Mouse (Mus musculus): ENCODE data around the gene Tifa.

Gene Tifa

DNA sequence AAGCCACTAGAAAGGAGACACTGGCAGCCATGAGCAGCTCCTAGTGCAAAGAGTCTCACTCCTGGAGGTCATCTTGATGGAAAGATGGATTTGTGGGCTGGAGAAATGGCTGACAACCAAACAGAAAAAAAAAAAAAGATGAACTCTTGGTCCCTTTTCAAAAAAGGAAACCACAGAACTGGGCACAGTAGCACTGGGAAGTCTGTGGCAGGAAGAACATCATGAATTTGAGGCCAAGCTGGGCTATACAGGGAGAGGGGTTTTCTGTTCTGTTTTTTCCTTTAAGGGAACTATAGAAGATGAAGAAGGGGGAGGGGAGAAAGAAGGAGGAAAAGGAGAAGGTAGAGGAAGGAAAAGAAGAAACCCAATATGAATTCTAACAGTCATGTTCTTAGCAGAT, 2.6 kb upstream of the Tifa start:
- peak; percentile 36 for DNase-seq (ENCODE audit: low read depth, low spot score)

DNA sequence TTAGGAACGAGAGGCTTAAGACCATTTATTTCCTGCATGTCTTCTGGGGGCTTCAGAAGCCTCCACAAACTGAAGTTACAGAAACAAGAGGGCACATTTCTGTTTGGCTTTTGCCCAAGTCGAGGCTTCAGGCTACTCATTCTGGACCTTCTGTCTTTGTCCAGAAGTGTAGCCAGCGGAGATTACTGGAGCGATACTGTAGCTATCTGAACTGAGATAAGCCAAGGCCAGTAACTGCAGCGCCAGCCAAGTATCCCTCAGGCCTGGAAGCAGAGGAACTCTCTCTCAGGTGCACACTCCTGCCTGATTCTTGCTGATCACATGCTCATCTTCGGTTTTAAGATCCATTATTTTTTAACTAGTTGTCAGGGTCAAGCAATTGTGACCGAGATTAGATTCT, 1.6 kb upstream of the Tifa start:
- DNase-seq (ENCODE audit: low read depth, low spot score) = no peak

DNA sequence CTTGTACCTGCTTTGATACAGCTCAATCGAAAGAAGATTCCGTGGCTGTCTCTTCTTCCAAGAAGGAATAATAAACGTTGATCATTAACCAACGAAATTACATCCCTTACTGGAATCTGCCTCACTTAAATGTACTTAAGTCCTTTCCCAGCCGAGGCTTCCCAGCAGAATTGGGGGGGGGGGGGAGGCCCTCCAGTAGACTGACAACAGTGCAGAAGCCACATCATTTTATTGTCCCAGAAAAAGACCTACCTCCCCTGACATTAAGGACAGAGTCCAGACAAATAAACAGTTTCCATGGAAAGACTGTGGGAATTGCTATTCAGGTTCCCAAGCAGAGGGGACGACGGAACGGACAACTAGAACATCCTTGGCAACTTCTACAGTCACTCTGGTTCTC, 686 bp upstream of the Tifa start:
- no peak for DNase-seq (ENCODE audit: low read depth, low spot score)

DNA sequence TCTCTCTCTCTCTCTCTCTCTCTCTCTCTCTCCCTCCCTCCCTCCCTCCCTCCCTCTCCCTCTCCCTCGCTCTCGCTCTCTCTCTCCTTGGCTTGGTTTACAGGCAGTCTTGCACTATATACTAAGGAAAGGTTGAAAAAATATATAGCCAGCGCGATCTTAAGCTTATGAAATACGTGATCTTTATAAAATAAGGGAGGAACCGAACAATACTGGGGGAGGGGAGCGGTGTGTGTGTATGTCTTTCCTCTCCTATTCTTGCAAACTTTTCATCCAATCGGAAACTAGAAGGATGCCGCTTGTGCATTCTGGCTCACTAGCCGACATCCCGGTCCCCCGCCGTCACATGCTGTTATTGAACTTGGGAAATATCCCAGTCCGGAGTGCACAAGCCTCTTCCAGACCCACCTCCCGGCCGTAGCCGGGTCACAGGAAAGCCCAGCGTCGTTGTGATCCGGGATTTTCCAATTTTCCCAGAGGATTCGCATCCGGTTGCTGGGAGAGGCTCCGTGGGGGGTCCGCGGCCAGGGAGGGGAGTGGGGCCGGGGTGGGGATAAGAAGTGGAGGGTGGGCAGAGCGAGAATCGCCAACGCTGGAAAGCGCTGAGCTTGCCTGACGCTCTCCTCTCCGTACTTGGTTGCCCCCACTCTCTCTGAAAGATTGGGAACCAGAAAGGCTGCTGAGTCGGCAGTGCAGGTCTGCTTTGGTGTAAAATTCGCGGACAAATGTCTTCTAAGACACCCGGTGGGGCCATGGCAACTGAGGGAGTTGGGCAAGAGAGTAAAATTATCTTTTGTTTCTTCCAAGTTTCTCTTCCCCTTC, 840 bp downstream of the Tifa start:
- DNase-seq (ENCODE audit: low read depth, low spot score) = peak; percentile 69

DNA sequence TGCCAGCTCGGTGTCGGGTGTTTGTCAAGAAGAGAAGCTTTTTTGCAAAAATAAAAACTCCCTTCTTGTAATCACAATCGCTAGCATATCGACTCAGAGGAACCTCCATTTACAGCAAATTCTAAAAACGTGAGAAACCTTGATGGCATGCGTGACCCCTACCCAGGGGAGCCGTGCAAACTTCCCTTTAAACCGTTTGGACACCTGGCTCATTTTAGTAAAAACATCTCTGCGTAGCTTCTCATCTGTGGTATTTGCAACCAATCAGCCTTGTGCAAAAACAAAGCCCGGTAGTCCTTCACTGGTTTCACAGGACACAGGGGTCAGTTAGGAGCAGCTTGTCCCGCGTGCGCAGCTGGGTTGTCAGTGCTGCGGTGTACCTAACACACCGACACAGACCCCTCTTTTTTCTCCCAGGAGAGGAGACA, 1.5 kb downstream of the Tifa start:
- no peak for DNase-seq (ENCODE audit: low read depth, low spot score)

DNA sequence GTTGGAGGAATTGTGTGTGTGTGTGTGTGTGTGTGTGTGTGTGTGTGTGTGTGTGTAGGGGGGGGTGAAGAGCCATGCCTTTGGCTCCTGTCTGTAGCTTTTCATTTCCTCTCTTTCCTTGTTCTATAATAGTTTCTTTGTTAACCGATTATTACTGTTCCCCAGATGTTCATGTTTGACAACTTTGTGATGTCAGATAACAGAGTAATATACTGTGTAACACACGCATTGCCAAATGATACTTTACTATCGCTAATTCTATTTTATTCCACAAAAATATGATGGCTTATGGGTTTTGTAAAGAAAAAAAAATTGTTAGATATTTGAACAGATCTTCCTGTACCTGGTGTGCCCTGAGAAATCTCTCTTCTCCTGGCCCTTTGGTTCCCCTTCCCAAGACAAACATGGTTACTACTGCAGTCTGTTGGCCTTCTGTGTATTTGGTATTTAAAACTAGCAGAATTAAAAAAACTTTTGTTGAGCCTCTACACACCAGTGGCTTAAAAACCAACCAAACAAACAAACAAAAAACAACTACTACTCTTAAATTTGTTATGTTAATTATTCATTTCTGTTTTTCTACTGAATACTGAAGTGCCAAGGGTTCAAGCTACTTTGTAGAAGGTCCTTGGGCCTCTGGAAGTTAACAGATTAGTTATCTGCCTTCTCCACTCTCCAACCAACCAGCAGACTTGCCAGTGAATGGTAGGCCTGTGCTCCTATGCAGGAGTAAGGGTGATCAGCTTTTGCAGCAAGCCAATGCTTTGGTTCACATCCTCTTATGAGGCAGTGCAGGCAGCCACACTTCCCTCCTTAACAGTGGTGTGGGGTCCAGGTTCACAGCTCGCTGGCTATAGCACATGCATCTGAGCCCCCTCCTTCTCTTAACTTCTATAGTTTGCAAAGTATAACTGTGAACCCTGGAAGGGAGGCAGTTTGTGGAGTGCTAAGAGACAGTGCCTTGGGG, 2.3 kb downstream of the Tifa start:
- DNase-seq (ENCODE audit: low read depth, low spot score) = no peak

DNA sequence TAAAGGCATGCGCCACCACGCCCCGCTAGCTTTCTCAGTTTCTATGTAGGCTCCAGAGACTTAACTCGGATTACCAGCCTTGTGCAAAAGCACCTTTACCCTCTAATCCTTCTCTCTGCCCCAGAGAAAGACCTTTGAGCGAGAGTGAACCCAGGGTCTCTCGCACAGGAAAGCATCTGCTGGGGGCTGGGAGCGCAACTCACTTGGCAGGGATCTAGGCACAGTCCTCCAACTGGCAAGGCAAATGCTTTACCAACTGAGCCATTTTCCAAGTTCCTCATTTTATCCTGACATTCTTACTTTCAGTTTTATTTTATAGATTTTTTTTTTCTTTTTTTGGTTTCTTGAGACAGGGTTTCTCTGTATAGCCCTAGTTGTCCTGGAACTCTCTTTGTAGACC, 3.4 kb downstream of the Tifa start:
- no peak for DNase-seq (ENCODE audit: low read depth, low spot score)

DNA sequence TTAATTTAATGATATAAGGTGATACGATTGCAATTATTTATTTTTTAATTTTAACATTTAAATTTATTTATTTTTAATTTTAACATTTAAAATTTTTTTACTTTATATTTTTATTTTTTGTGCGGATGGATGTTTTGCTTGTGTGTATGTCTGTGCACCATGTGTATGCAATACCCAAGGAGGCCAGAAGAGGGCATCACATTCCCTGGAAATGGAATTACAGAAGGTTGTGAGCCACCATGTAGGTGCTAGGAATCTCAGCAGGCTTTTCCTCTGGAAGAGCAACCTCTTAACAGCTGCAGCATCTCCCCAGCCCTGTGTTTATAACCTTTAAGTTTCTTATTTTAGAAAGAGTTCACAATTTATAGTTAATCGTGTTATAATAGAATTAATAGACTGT, 6.2 kb downstream of the Tifa start:
- DNase-seq (ENCODE audit: low read depth, low spot score) = no peak

DNA sequence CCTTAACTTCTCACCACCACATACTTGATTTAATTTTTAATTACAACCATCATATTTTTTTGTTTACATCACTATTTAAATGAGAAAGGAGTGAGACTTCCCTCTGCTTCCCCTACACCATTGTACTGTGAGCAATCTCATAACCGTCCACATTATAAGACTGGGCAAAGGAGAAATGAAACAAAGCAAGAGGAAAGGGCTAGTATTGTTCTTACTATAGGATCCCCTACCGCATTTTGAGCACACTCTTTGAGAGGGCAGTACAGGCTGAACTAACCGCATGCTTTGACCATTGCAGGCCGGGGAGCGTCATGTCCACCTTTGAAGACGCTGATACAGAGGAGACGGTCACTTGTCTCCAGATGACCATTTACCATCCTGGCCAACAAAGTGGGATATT, 6.7 kb downstream of the Tifa start:
- DNase-seq (ENCODE audit: low read depth, low spot score) = no peak

DNA sequence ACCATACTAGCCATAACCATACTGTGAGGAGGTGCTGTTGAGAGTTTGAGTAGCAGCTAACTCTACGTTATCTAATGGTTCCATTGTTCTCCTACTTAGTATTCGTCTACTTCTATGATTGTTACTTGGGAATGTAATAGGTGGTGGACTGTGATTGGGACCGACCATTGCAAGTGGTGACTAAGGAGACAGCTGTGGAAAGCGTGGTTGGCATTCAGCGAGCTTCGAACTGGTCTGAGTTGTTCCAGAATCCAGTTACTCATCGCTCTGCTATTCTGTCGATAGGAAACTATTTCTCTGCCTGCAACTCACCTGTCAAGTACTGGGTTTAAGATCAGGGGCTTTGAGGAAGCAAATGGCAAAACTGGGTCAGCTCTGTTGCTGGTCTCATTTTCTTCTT, 11.6 kb downstream of the Tifa start:
- DNase-seq (ENCODE audit: low read depth, low spot score) = peak; percentile 81

DNA sequence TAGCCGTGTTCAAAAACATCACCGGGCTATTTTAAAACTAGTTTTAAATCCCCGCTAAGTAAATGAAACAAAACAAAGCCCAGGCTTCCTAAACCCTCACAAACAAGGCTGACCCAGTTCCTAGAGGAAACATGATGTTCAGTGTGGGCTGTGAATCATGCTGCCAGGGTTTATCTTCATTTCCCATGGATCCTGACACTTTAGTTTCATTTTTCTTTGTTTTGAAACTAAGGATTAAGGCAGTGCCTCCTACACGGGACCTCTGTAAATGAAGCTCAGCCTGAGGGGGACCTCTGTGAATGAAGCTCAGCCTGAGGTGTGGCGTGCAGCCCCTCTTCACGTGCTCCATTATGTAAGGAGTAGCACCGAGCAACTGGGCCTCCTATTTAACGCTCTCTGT, 13.2 kb downstream of the Tifa start:
- DNase-seq (ENCODE audit: low read depth, low spot score) = peak; percentile 21

DNA sequence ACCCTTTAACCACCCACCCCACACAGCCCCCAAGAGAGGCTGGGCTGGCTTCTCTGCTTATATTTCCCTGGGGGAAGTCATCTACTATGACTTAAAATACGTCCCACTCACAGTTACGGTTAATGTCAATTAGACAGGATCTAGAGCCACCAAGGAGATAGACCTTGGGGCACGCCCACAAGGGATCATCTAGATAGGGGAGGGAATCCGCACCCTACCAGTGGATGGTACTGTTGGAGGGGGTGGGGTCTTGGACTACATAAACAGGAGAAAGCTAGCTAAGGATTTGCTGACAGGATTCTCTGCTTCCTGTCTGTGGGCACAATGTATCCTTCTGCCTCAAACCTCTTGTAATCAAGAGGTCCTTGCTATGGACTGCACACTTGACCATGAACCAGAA, 14.8 kb downstream of the Tifa start:
- DNase-seq (ENCODE audit: low read depth, low spot score) = no peak

DNA sequence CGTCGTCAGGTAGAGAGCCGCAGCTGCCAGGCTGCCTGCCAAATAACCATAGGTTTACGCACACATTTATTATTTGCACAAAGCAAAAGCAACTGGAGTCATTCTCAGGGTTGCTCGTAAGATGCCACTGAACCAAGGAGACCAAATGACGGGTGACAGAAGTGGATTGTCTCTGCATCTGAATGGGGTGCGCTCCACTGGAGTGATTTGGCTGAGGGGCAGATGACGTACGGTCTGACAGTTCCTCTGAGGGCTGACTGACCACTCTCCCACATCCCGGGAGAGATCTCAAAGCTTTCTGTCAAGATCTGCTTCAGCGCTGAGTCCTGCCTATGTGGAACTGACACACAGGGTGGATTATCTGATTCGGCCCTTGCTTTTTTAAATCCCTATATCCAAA, 15.5 kb downstream of the Tifa start:
- no peak for DNase-seq (ENCODE audit: low read depth, low spot score)

DNA sequence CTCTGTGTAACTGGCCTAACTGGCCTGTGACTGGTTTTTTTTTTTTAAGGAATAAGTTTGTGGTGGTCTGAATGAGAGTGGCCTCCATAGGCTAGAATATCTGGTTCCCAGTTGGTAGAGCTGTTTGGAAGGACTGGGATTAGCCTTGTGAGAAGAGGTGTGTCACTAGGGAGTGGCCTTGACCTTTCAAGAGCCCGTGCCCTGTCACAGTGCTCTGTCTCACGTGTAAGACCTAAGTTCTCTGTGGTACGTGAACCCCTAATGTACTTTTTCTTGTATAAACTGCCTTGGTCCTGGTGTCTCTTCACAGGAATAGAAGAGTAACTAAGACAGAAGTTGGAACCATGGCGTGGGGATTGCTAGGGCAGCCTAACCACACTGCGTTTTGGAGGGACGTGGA, 16.4 kb downstream of the Tifa start:
- no peak for DNase-seq (ENCODE audit: low read depth, low spot score)

DNA sequence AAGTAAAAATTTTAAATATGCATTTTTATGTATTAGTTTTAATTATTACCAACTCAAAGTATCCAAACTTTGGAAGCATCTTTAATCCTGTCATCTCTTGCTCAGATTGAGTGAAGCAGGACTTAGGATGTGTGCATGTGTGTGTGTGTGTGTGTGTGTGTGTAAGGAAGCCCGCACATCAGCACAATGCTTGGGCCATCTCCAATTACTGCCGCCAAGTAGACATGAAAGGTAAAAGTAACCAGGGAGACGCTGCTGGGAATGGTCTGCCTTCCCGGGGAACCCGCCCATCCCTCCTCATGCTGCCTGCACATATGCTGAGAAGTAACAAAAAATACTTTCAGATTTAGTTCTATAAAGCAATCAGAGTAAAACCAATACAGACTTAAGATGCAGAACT, 18.2 kb downstream of the Tifa start:
- DNase-seq (ENCODE audit: low read depth, low spot score) = no peak

DNA sequence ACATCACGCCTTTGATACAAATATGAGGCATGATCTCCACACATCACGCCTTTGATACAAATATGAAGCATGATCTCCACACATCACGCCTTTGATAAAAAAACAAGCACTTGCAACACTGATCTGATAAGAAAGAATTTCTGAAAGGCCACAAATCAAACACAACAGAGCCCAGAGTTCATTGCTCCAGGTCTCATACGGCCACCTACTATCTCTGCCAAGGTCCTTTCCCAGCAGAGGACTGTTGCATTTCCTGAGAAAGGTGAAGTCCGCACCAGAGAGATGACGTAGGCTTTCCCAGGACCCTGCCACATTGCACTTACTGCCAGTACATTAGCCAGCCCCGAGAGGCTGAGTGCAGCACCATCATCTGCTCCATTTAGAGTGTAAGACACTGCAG, 19.5 kb downstream of the Tifa start:
- no peak for DNase-seq (ENCODE audit: low read depth, low spot score)

DNA sequence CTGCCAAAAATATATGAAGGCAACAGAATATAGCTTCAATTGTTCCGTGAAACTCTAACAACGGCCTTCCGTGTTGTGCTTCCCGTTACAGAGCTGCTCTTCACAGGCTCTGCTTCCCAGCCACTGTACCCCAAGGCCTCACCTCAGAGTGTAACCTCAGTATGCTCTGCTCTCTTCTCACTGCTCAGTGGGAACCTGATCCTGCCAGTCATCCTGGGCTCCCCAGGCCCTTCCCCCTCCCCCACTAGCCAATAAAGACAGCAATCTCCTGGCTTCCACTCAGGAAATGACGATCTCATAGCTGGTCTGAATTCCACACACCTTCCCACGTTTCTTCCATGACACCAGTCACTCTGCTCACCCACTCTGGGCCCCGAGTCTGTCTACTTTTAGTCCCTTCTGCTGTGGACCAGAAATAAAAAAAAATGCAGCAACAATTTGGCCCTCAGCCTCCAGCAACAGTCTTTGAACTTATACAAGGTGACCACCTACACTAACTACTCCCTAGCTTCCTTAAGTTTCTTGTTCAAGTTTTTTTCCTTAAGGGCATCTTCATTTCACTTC, 27.6 kb downstream of the Tifa start:
- no peak for DNase-seq (ENCODE audit: low read depth, low spot score)

DNA sequence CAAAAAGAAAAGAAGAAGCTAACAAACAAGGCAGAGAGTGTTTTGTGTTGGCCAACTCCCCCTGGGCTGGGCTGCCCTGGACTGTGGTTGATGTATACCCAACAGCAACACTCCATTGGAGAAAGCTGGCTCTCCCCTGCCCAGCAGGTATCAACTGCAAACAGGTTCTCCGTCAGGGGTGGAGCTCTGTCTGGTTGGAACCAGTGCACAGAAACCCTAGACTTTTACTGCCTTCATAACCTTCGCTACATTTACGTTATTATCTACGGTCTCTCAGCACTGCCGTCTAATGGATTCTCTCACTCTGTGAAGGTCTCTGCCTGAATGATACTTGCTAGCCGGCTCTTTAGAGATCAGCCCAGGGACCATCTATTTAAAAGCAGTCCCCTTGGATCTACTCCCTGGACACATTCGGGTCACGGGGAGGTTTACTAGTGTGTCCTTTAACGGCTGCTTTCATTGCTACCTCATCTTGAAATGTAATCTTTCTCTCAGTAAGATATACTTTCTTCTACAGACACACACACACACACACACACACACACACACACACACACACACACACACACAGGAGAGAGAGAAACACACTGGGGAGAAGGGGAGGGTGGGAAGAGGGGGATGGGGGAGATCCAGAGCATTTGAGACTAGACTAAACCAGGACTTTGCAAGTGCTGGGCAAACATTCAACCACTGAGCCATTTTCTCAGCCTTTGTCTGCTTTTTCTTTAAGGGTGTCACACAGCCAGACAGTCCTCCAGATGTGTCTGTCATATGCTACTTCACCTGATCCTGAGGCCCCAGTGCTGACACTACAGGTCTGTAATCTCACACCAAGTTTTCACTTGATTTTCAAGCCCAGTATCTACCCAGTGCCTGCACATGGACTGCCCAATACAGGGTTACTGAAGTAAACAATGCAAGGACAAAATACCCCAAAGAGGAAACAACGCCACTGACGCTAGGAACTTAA, 29.4 kb downstream of the Tifa start:
- no peak for DNase-seq (ENCODE audit: low read depth, low spot score)

DNA sequence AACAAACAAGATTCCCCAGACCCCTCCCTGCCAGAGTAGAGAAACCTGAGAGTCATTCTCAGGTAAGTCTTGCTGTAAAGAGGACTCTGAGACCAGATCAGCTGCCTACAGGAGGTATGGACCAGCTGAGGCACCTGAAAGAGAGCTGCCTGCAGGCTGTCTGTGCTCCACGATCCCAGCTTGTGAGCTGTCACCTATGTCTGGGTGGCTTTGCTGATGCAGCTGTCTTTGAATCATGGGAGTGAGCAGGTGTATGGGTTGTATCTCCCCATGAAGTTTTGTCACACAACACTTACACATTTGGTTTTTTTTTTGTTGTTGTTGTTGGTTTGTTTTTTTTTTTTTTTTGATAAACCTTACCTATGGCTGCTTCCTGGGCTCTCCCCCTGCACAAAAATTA, 30.8 kb downstream of the Tifa start:
- no peak for DNase-seq (ENCODE audit: low read depth, low spot score)

DNA sequence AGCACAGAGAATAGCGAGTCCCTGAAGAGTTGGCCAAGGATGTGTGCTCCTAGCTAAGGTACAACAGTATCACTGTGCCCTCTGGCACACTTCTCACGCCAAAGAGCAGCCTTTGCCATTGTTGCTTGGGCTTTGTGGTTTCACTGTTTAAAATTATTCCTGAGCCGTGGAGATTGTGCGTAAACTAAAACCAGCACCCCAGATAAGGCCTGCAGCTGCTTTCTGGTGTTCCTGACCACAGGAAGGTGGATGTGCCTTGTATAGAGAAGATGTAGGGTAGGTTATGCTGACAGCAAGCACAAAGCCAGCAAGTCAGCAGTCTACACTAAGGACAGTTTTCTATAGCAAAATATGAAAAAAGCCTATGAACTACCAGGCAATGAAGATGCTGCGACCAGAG, 31.6 kb downstream of the Tifa start:
- no peak for DNase-seq (ENCODE audit: low read depth, low spot score)

All from 3T3-L1 (cell line).